Mouse (Mus musculus): ENCODE data around the gene Glyctk.

The Glyctk gene

GRCm38 (mm10) chr9:106158037-106158491 is at the start of gene Glyctk:
Glyctk (minus strand) TSS chr9:106158138.
- DNase-seq (ENCODE audit: low read depth, low spot score), result no peak

GRCm38 (mm10) chr9:106206515-106206914 is 48.6 kb upstream of the Glyctk start:
- DNase-seq (ENCODE audit: low read depth, low spot score), result no peak

- DNase-seq (ENCODE audit: low read depth, low spot score), result no peak
Measured at GRCm38 (mm10) chr9:106205713-106206290, 47.9 kb upstream of the Glyctk start.

- no peak for DNase-seq (ENCODE audit: low read depth, low spot score)
Measured at GRCm38 (mm10) chr9:106203990-106204851, 46.3 kb upstream of the Glyctk start.

- peak; percentile 50 for DNase-seq (ENCODE audit: low read depth, low spot score)
Measured at GRCm38 (mm10) chr9:106202819-106203636, 45.1 kb upstream of the Glyctk start, which contains the start of gene Twf2. Twf2 (plus strand) TSS chr9:106203108.

GRCm38 (mm10) chr9:106201895-106202294 is 44.0 kb upstream of the Glyctk start:
- DNase-seq (ENCODE audit: low read depth, low spot score), result no peak

GRCm38 (mm10) chr9:106199535-106200272 is 41.8 kb upstream of the Glyctk start, which contains the start of gene Ppm1m:
Ppm1m (minus strand) TSS chr9:106199746.
- DNase-seq (ENCODE audit: low read depth, low spot score), result no peak

- DNase-seq (ENCODE audit: low read depth, low spot score), result no peak
Measured at GRCm38 (mm10) chr9:106198962-106199458, 41.1 kb upstream of the Glyctk start.

- DNase-seq (ENCODE audit: low read depth, low spot score), result no peak
Measured at GRCm38 (mm10) chr9:106197732-106198131, 39.8 kb upstream of the Glyctk start.

GRCm38 (mm10) chr9:106197081-106197713 is 39.3 kb upstream of the Glyctk start:
- DNase-seq (ENCODE audit: low read depth, low spot score), result no peak

- no peak for DNase-seq (ENCODE audit: low read depth, low spot score)
Measured at GRCm38 (mm10) chr9:106195693-106196092, 37.8 kb upstream of the Glyctk start.

GRCm38 (mm10) chr9:106193930-106194807 is 36.2 kb upstream of the Glyctk start:
- no peak for DNase-seq (ENCODE audit: low read depth, low spot score)

GRCm38 (mm10) chr9:106192998-106193397 is 35.1 kb upstream of the Glyctk start:
- no peak for DNase-seq (ENCODE audit: low read depth, low spot score)

GRCm38 (mm10) chr9:106192024-106192423 is 34.1 kb upstream of the Glyctk start:
- DNase-seq (ENCODE audit: low read depth, low spot score), result no peak

GRCm38 (mm10) chr9:106191355-106191754 is 33.4 kb upstream of the Glyctk start:
- no peak for DNase-seq (ENCODE audit: low read depth, low spot score)

GRCm38 (mm10) chr9:106183996-106184395 is 26.1 kb upstream of the Glyctk start:
- no peak for DNase-seq (ENCODE audit: low read depth, low spot score)

GRCm38 (mm10) chr9:106182146-106182545 is 24.2 kb upstream of the Glyctk start:
- DNase-seq (ENCODE audit: low read depth, low spot score), result no peak

- no peak for DNase-seq (ENCODE audit: low read depth, low spot score)
Measured at GRCm38 (mm10) chr9:106179964-106180363, 22.0 kb upstream of the Glyctk start.

GRCm38 (mm10) chr9:106179454-106179853 is 21.5 kb upstream of the Glyctk start:
- DNase-seq (ENCODE audit: low read depth, low spot score), result no peak

- no peak for DNase-seq (ENCODE audit: low read depth, low spot score)
Measured at GRCm38 (mm10) chr9:106177799-106178198, 19.9 kb upstream of the Glyctk start.
